Mouse (Mus musculus) left cerebral cortex, adult 2 months (tissue): Measurements from ENCODE around the gene Strbp. TPM values are rescaled to one million over a fixed set of nuclear protein-coding genes. Genes with fewer than 3 reads are reported as not detected.

Experiments
- DNase-seq, 2 experiments: peaks; one replicate each; pipeline ENCODE4 v3.0.0; 2021 to 2022; ENCODE audit warnings: low spot score in 2 of 2, mixed read lengths in 1 of 2; ENCODE audit errors: extremely low spot score in 1 of 2
- H3K27ac ChIP-seq: fragments of 200-600 bp; 2 replicates; pipeline ENCODE4 v1.8.1; 2022
- H3K4me3 ChIP-seq: fragments of 200-600 bp; 2 replicates; pipeline ENCODE4 v1.8.1; 2022
- CTCF ChIP-seq: fragments of 200-600 bp; IDR thresholded peaks from 2 replicates; pipeline ENCODE4 v1.8.1; 2022; ENCODE audit warnings: antibody characterized with exemption, mild to moderate bottlenecking, moderate library complexity
- intact Hi-C: fragments of 180-260 bp; cut with DNase I; formaldehyde crosslinking; loops from one replicate; pipeline ENCODE4 v1.15.1; 2025
- microRNA-seq, 2 experiments: library from miRNA; unstranded; fragments of <30 nt; microRNA quantifications; one replicate each; pipeline ENCODE4 v1.2.0; 2021
- total RNA-seq, 2 experiments: library from RNA; stranded (reverse); gene quantifications; 2 replicates each; pipeline ENCODE4 v1.2.3; 2021

Gene Strbp
- total RNA-seq, 2 experiments from 2014 or later: 292 to 322 TPM

GRCm38 (mm10) chr2:37451667-37452375, 251.8 kb downstream of the Strbp start:
- H3K27ac ChIP-seq: peak overlapping the region; percentile 96
- intact Hi-C loops: loop anchor here (1.0 kb wide), 1 partner anchor 9 kb away; the partner anchor contains the start of genes Rabgap1, Zbtb26 and Zbtb6
- no peak for TF ChIP-seq CTCF
- peak; percentile 92 to 93 for DNase-seq
- H3K4me3 ChIP-seq: peak overlapping the region; percentile 97

DNA sequence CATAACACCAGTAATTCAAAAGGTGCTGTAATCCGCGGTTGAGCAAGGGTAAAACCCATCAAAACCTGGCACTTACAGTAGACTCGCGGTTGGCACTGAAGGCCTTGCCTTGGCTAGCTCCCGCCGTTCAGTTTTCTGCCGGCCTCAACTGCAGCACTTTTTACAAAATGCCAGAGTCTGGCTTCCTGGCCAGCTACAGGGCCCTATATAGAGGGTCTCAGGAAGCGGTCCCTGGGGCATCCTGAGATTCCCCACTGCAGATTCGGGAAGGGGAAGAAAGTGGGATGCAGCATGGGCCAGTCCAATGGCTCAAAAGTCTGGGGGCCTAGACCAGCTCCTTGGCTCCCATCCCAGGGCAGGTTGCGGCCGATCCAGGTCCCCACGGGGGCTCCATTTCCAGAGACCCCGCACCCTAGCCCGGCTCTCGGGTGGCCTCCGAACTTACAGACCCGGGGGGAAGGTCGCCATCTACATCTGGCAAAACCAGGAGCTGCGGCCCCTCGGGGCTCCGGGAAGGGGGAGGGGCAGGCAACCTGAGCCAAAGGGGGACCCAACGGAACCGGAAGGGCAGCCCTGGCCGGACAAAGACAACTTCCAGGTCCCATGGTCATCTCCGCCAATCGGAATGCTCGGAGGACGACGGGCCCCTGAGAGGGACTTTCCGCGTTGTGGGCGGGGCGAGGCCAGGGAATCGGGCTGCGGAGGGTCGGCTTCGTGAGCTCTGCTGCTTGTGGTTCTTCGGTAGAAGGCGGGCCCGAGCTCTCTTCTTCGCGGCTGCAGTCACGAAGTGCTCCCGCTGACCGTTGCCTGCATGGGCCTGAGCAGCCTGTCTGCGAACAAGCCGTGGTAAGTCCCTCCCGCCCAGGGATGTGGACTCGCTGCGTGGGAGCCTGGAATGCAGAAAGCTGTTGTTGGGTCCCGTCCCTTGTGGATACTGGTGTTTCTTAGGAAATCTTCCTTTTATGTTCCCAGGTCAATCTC, 260.8 kb downstream of the Strbp start, which contains the start of the genes Zbtb26, Zbtb6 and Rabgap1:
Zbtb26 (minus strand) TSS at position 525 of the 981 bp plus-strand sequence.
Zbtb6 (minus strand) TSS at position 561 of the 981 bp plus-strand sequence.
Rabgap1 (plus strand) TSS at position 669 of the 981 bp plus-strand sequence.
- Histone ChIP-seq H3K4me3 (peak within 1 kb of the TSS; percentile 64), H3K27ac (peak within 1 kb of the TSS; percentile 94)
- DNase-seq: peak; percentile 95 to 97
- intact Hi-C loops: loop anchor here (1.0 to 10.0 kb wide), 2 partner anchors 9 to 1172 kb away; no protein-coding TSS in a partner anchor
- no peak for TF ChIP-seq CTCF

Small RNA genes within 50 kb of the gene (microRNA-seq; reads per million reads assigned to microRNA genes)
- 0 to 0.72 reads per million in 2 experiments for gene Mir5128

Other genes with a start within 250 kb of the Strbp start
- 1 to 10 TPM; 5.6 to 5.7 TPM for gene Gpr21, start 187.5 kb downstream of the Strbp start, total RNA-seq
- gene Crb2, start 72.4 kb upstream of the Strbp start, total RNA-seq: 1 to 10 TPM; 2.9 to 4.4 TPM